Mouse (Mus musculus) intestine, embryonic 15.5 days (tissue): Measurements from ENCODE around the gene Wbp11. TPM values are rescaled to one million over a fixed set of nuclear protein-coding genes. Genes with fewer than 3 reads are reported as not detected.
A peak's percentile ranks its signal among the peaks of the same experiment; 100 is the strongest.

Experiments
- ATAC-seq: fragments of 200-750 bp; cut with Nextera tagmentation; 2 replicates; pipeline ENCODE4 v1.8.0; 2017; ENCODE audit warnings: moderate TSS enrichment, moderate library complexity
- H3K27ac ChIP-seq: fragments of 300-500 bp; sonication (generic); 2 replicates; pipeline ENCODE4 v1.5.1; 2015; ENCODE audit warnings: mild to moderate bottlenecking, inconsistent platforms
- H3K27me3 ChIP-seq: fragments of 300-500 bp; sonication (generic); replicated peaks from 2 replicates; pipeline ENCODE4 v1.6.1; 2015; ENCODE audit warnings: inconsistent platforms
- H3K36me3 ChIP-seq: fragments of 300-500 bp; sonication (generic); 2 replicates; pipeline ENCODE4 v1.6.1; 2015; ENCODE audit warnings: inconsistent platforms
- H3K4me1 ChIP-seq: fragments of 300-500 bp; sonication (generic); replicated peaks from 2 replicates; pipeline ENCODE4 v1.6.1; 2015; ENCODE audit warnings: inconsistent platforms
- H3K4me2 ChIP-seq: fragments of 300-500 bp; sonication (generic); replicated peaks from 2 replicates; pipeline ENCODE4 v1.6.1; 2015; ENCODE audit warnings: mild to moderate bottlenecking, inconsistent platforms
- H3K4me3 ChIP-seq: fragments of 300-500 bp; sonication (generic); replicated peaks from 2 replicates; pipeline ENCODE4 v1.5.1; 2015; ENCODE audit warnings: inconsistent platforms
- H3K9ac ChIP-seq: fragments of 300-500 bp; sonication (generic); 2 replicates; pipeline ENCODE4 v1.6.1; 2015; ENCODE audit warnings: inconsistent platforms
- H3K9me3 ChIP-seq: fragments of 300-500 bp; sonication (generic); 2 replicates; pipeline ENCODE4 v1.6.1; 2016; ENCODE audit warnings: inconsistent platforms
- WGBS: fragments of 180-500 bp; shearing (Covaris S2); methylation state at CpG from one replicate; pipeline ENCODE4 v1.1.7; 2015; 5-methylcytosine and 5-hydroxymethylcytosine counted together
- polyA plus RNA-seq: library from polyadenylated mRNA; unstranded; fragments of >200 nt; fragmentation: Nextera tagmentation; extraction: Ambion mirVana; gene quantifications from 2 replicates; pipeline ENCODE4 v1.2.1, GENCODE M21; 2015

Gene Wbp11
- polyA plus RNA-seq, 1 experiment from 2014 or later = 92.7 TPM

DNA sequence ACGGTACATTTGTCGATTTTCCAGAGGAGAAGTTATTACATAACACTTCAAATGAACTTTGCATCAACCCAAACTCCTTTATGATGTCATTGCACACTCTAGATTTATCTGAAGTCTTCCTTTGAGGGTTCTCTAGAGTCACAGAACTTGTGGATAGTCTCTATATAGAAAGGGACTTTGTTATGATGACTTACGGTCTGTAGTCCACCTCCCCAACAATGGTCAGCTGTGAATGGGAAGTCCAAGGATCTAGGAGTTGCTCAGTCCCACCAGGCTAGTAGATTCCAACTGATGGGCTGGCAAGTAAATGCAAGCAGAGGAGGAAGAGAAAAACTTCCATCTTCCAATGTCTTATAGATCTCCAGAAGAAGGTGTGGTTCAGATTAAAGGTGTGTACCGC, 648 bp upstream of the Wbp11 start:
- Histone ChIP-seq H3K4me1 (peaks cover 3% of the 10 kb centered on the region; the same call in 1 of the 2 replicates), H3K27ac (peak overlapping the region; percentile 51; the same call in 1 of the 2 replicates), H3K4me3 (peak overlapping the region; percentile 44), H3K27me3 (no peaks in the 10 kb centered on the region), H3K9me3 (no peaks in the 10 kb centered on the region), H3K9ac (no peak overlapping the region), H3K36me3 (peaks cover 6% of the 10 kb centered on the region; the same call in 1 of the 2 replicates), H3K4me2 (peak overlapping the region; percentile 54)
- ATAC-seq = no peak
- WGBS = 30% methylated on average over 4 of the region's 4 CpGs

DNA sequence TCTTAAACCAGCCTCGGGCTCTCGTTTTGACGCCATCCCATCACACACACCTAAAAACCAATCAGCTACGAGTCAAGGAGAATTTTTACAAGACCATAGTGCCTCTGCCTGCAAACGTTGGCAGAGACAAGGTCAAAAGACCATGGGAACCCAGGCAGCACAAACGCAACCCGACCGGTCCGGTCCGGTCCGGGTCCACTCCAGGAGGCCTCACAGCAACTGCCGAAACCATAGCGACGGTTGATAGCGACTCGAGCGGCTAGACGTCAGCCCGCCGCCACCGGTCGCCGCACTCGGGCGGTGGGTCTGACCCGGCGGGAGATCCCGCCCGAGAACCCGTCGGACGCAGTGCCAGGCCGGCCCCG, 535 bp downstream of the Wbp11 start, which contains the start of gene BC049715:
TSS of gene BC049715 (plus strand) at position 111 of the 365 bp plus-strand sequence.
- H3K4me2 ChIP-seq = peak within 1 kb of the TSS; percentile 74
- WGBS = under 1% methylated on average over 34 of the region's 34 CpGs
- no peak for ATAC-seq
- H3K27ac ChIP-seq = peak within 1 kb of the TSS; percentile 80
- H3K9me3 ChIP-seq = no peaks in the 10 kb centered on the region
- H3K4me1 ChIP-seq = peaks cover 3% of the 10 kb centered on the region; the same call in 1 of the 2 replicates
- H3K4me3 ChIP-seq = peak within 1 kb of the TSS; percentile 98
- no peaks in the 10 kb centered on the region for H3K27me3 ChIP-seq
- peaks cover 12% of the 10 kb centered on the region for H3K36me3 ChIP-seq
- peak within 1 kb of the TSS; percentile 98 for H3K9ac ChIP-seq

GRCm38 (mm10) chr6:136827116-136827515, 917 bp downstream of the Wbp11 start:
- Histone ChIP-seq H3K4me1 (peaks cover 3% of the 10 kb centered on the region; the same call in 1 of the 2 replicates), H3K4me3 (peak overlapping the region; percentile 98), H3K9me3 (no peaks in the 10 kb centered on the region), H3K9ac (peak overlapping the region; percentile 98), H3K4me2 (peak overlapping the region; percentile 74), H3K27ac (no peak overlapping the region), H3K27me3 (no peaks in the 10 kb centered on the region), H3K36me3 (peaks cover 16% of the 10 kb centered on the region)
- WGBS = 20% methylated on average over 7 of the region's 7 CpGs
- ATAC-seq = no peak

- Histone ChIP-seq H3K27me3 (no peaks in the 10 kb centered on the region), H3K9me3 (no peaks in the 10 kb centered on the region), H3K4me2 (no peak overlapping the region), H3K4me1 (peaks cover 3% of the 10 kb centered on the region; the same call in 1 of the 2 replicates), H3K4me3 (no peak overlapping the region), H3K36me3 (peaks cover 36% of the 10 kb centered on the region), H3K27ac (no peak overlapping the region), H3K9ac (no peak overlapping the region)
- no peak for ATAC-seq
- WGBS = 91% methylated on average over 8 of the region's 8 CpGs
Measured at GRCm38 (mm10) chr6:136824987-136825386, 3.0 kb downstream of the Wbp11 start.

DNA sequence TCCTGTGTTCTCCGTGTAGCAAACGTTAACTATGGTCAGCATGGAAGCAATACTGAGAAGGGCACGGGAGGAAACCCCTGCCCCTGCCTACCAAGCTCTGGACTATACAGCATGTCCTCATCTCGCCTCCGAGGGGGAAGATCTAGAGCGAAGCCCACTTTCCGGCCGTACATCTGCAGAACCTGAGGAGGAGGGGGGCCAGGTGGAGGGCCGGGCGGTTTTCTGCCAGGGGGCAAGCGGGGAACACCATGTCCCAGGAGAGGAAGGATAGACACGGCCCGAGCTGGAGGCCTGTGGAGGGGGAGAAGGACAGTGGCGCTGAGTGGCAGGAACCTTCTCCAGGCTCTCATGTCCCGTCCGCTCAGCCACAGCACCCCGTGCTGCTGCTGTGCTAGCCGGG, 6.9 kb downstream of the Wbp11 start:
- Histone ChIP-seq H3K4me1 (no peaks in the 10 kb centered on the region), H3K27ac (no peak overlapping the region), H3K9me3 (no peaks in the 10 kb centered on the region), H3K36me3 (peaks cover 60% of the 10 kb centered on the region), H3K9ac (no peak overlapping the region), H3K4me2 (no peak overlapping the region), H3K4me3 (no peak overlapping the region), H3K27me3 (no peaks in the 10 kb centered on the region)
- 92% methylated on average over 18 of the region's 18 CpGs for WGBS
- ATAC-seq = no peak

GRCm38 (mm10) chr6:136820381-136820780, 7.7 kb downstream of the Wbp11 start:
- no peak overlapping the region for H3K9ac ChIP-seq
- no peaks in the 10 kb centered on the region for H3K4me1 ChIP-seq
- peaks cover 67% of the 10 kb centered on the region for H3K36me3 ChIP-seq
- H3K9me3 ChIP-seq = no peaks in the 10 kb centered on the region
- H3K27me3 ChIP-seq = no peaks in the 10 kb centered on the region
- no peak overlapping the region for H3K4me3 ChIP-seq
- no peak for ATAC-seq
- no peak overlapping the region for H3K27ac ChIP-seq
- WGBS = 96% methylated on average over 21 of the region's 21 CpGs
- no peak overlapping the region for H3K4me2 ChIP-seq

DNA sequence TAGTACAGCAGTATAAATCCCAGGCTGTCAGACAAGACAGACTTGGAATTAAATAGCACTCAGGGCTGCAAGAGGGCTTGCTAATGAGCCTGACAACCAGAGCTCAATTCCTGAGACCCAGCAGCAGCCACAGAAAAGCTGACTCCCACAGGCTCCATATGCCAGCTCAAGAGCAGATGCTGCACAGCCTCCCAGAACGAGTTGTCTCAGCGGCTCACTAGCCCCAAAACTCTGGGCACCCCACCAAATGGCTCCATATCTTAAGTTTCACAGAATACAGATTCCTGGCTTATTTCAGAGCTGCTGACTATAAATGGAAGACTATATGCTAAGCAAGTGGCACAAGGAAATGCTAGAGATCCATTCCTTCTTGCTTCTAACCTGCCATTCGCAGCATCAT, 10.5 kb downstream of the Wbp11 start:
- H3K27ac ChIP-seq = no peak overlapping the region
- WGBS = 93% methylated on average over 3 of the region's 3 CpGs
- H3K9ac ChIP-seq = no peak overlapping the region
- H3K27me3 ChIP-seq = no peaks in the 10 kb centered on the region
- peaks cover 65% of the 10 kb centered on the region for H3K36me3 ChIP-seq
- no peak overlapping the region for H3K4me2 ChIP-seq
- no peaks in the 10 kb centered on the region; the same call in 1 of the 2 replicates for H3K4me1 ChIP-seq
- no peak overlapping the region for H3K4me3 ChIP-seq
- no peak for ATAC-seq
- H3K9me3 ChIP-seq = no peaks in the 10 kb centered on the region

DNA sequence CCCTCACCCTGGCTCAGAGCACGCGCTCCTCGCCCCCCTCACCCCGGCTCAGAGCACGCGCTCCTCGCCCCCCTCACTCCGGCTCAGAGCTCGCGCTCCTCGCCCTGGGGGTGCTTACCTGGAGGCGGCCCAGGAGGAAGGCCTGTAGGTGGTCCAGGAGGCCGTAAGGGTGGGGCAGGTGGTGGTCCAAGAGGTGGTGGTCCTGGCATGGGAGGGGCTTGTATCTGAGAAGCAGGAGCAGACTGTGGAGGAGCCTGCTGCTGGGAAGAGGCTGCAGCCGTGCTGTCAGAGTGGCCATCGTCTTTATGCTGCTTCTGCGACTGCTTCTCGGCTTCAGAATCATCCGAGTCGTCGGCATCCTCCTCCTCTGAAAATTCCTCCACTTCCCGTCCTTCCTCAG, 11.2 kb downstream of the Wbp11 start:
- H3K4me2 ChIP-seq = no peak overlapping the region
- no peak overlapping the region for H3K27ac ChIP-seq
- no peak for ATAC-seq
- no peak overlapping the region for H3K9ac ChIP-seq
- no peaks in the 10 kb centered on the region; the same call in 1 of the 2 replicates for H3K4me1 ChIP-seq
- H3K4me3 ChIP-seq = no peak overlapping the region
- H3K36me3 ChIP-seq = peaks cover 59% of the 10 kb centered on the region
- H3K27me3 ChIP-seq = no peaks in the 10 kb centered on the region
- H3K9me3 ChIP-seq = no peaks in the 10 kb centered on the region
- WGBS = 93% methylated on average over 21 of the region's 21 CpGs

GRCm38 (mm10) chr6:136815381-136815780, 12.7 kb downstream of the Wbp11 start:
- peaks cover 44% of the 10 kb centered on the region for H3K36me3 ChIP-seq

GRCm38 (mm10) chr6:136813117-136813516, 14.9 kb downstream of the Wbp11 start:
- no peak overlapping the region for H3K4me2 ChIP-seq
- H3K9me3 ChIP-seq = no peaks in the 10 kb centered on the region
- peaks cover 13% of the 10 kb centered on the region for H3K4me1 ChIP-seq
- WGBS = 35% methylated on average over 4 of the region's 4 CpGs
- peaks cover 33% of the 10 kb centered on the region for H3K36me3 ChIP-seq
- H3K9ac ChIP-seq = no peak overlapping the region
- no peak overlapping the region for H3K4me3 ChIP-seq
- no peaks in the 10 kb centered on the region for H3K27me3 ChIP-seq
- H3K27ac ChIP-seq = no peak overlapping the region
- ATAC-seq = no peak

More at GRCm38 (mm10) chr6:136815381-136815780, 12.7 kb downstream of the Wbp11 start:
- H3K4me2 ChIP-seq = no peak overlapping the region
- no peaks in the 10 kb centered on the region for H3K9me3 ChIP-seq
- no peak overlapping the region for H3K9ac ChIP-seq
- H3K27me3 ChIP-seq = no peaks in the 10 kb centered on the region
- H3K4me3 ChIP-seq = no peak overlapping the region
- no peak for ATAC-seq
- peaks cover 6% of the 10 kb centered on the region; the same call in 1 of the 2 replicates for H3K4me1 ChIP-seq
- 96% methylated on average over 7 of the region's 7 CpGs for WGBS
- H3K27ac ChIP-seq = no peak overlapping the region

DNA sequence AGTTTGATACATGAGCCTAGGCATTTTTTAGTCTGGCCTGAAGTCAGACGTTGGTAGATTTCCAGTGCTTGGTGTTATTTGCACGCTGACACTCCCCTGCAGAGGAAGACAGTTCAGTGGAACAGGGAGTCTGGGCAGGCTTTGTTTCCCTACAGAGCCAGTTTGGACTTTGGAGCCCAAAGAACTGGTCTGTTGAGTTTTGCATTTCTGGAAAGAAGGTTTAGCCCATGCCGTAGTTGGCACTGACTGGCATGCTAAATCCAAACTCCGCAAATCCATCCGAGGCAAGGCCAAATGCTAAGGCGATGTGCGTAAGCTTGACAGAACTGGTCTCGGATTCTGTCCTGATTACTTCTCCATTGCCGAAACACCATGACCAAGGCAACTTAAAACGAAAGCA, 16.8 kb downstream of the Wbp11 start:
- no peak overlapping the region for H3K9ac ChIP-seq
- H3K36me3 ChIP-seq = peaks cover 17% of the 10 kb centered on the region
- peaks cover 19% of the 10 kb centered on the region for H3K4me1 ChIP-seq
- no peaks in the 10 kb centered on the region for H3K27me3 ChIP-seq
- H3K4me3 ChIP-seq = no peak overlapping the region
- 76% methylated on average over 10 of the region's 10 CpGs for WGBS
- H3K4me2 ChIP-seq = no peak overlapping the region
- H3K9me3 ChIP-seq = no peaks in the 10 kb centered on the region
- no peak for ATAC-seq
- H3K27ac ChIP-seq = peak overlapping the region; percentile 10; the same call in 1 of the 2 replicates

DNA sequence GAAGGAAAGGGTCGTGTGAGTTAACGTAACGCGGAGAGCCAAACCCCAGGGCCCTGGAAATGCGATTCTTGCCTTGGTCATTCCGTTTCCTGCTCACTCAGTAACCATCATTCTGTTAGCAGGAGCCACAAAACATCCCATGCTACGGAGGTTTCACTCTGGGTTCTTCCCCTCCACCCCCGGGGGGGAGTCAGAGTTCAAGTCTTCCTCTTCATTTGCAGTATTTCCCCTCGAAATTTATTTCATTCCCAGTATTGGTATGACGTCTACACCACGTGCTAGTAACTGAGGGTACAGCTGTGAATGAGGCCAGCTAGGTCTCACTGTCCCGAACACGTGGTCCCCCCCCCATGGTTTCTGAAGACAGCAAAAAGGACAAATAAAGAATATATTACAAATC, 18.4 kb downstream of the Wbp11 start:
- peak overlapping the region; percentile 78; the same call in 1 of the 2 replicates for H3K9ac ChIP-seq
- WGBS = 63% methylated on average over 13 of the region's 13 CpGs
- H3K4me3 ChIP-seq = peak overlapping the region; percentile 91

DNA sequence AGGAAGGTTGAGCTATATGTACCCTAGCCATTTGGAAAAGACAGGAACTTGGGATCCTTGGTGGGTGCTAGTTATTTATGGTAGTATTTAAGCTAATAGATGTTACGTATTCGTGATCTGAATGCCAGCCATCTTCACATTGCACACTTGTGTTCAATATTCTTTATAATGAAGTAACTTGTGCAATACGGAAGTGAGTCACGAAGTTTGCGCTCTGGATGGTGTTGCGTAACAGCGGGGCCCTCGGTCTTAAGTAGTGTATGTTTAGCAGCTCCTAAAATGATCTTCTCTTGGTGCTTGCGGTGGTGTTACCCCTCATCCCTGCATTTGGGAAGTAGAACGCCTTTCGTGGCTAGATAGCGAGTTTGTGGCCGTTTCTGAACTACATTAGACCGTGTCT, 19.0 kb downstream of the Wbp11 start:
- WGBS = 19% methylated on average over 14 of the region's 14 CpGs
- ATAC-seq = no peak
- H3K36me3 ChIP-seq = peaks cover 3% of the 10 kb centered on the region; the same call in 1 of the 2 replicates
- peak overlapping the region; percentile 88 for H3K4me2 ChIP-seq
- H3K27ac ChIP-seq = peak overlapping the region; percentile 88
- H3K9me3 ChIP-seq = no peaks in the 10 kb centered on the region
- H3K9ac ChIP-seq = peak overlapping the region; percentile 78
- H3K27me3 ChIP-seq = no peaks in the 10 kb centered on the region
- H3K4me1 ChIP-seq = peaks cover 19% of the 10 kb centered on the region
- H3K4me3 ChIP-seq = peak overlapping the region; percentile 91

More for the DNA sequence above, 18.4 kb downstream of the Wbp11 start:
- H3K4me2 ChIP-seq = peak overlapping the region; percentile 88
- peaks cover 7% of the 10 kb centered on the region for H3K36me3 ChIP-seq
- H3K27me3 ChIP-seq = no peaks in the 10 kb centered on the region
- ATAC-seq = no peak
- H3K27ac ChIP-seq = no peak overlapping the region
- peaks cover 19% of the 10 kb centered on the region for H3K4me1 ChIP-seq
- no peaks in the 10 kb centered on the region for H3K9me3 ChIP-seq
